Mouse (Mus musculus) lung, adult 2 months (tissue): Measurements from ENCODE around the gene Eno1.

Experiments
- CTCF ChIP-seq: fragments of 200-500 bp; IDR thresholded peaks from 2 replicates; pipeline ENCODE4 v1.5.1; 2011; ENCODE audit warnings: mild to moderate bottlenecking, low read length, control low read depth; ENCODE audit not compliant: insufficient read depth
- POLR2A ChIP-seq: fragments of 200-500 bp; IDR thresholded peaks from 2 replicates; pipeline ENCODE4 v1.6.1; 2011; ENCODE audit warnings: low read depth, mild to moderate bottlenecking, control low read depth, low read length, borderline replicate concordance; ENCODE audit errors: extremely low read depth

GRCm38 (mm10) chr4:150231871-150232270 lies 4.7 kb upstream of the Eno1 start:
- no peak for TF ChIP-seq POLR2A
- no peak for TF ChIP-seq CTCF
